Mouse (Mus musculus) CH12.LX (cell line): ENCODE measurements at regions not wholly inside any gene's neighbourhood (a gene's known extent, or its start where the extent isn't known, plus 50 kb on each side); places are given as distances from the start of the nearest gene placed in this dataset.
"Not testable (repeated sequence)": the region's sequence is repeated elsewhere in the genome, so short reads cannot be mapped to it uniquely, and the experiment has no call there.

Experiments
- DNase-seq: peaks from one replicate; pipeline ENCODE4 v3.0.0-alpha.2; 2013; ENCODE audit errors: extremely low read depth
- H3K27ac ChIP-seq: 2 replicates; pipeline ENCODE4 v1.5.1; 2012; ENCODE audit warnings: low read depth, mild to moderate bottlenecking, control low read depth, moderate library complexity; ENCODE audit not compliant: insufficient read depth
- H3K27me3 ChIP-seq: replicated peaks from 2 replicates; pipeline ENCODE3; 2012; ENCODE audit warnings: inconsistent platforms
- H3K36me3 ChIP-seq, 2 experiments: replicated peaks in 1 of 2; 2 replicates each; pipeline versions ENCODE3 to v1.6.1; 2012; ENCODE audit warnings: inconsistent platforms in 1 of 2, low read length in 1 of 2, mild to moderate bottlenecking in 1 of 2, mixed read lengths in 1 of 2, moderate library complexity in 1 of 2; ENCODE audit not compliant: control insufficient read depth in 1 of 2, insufficient read depth in 1 of 2
- H3K4me1 ChIP-seq, 2 experiments: 2 replicates each; pipeline ENCODE4 v1.6.1; 2012; ENCODE audit warnings: inconsistent platforms in 1 of 2, moderate library complexity in 1 of 2; ENCODE audit not compliant: insufficient read depth in 2 of 2, control insufficient read depth in 1 of 2
- H3K4me2 ChIP-seq: 2 replicates; pipeline ENCODE4 v1.6.1; 2012; ENCODE audit warnings: low read depth, mild to moderate bottlenecking, control low read depth; ENCODE audit not compliant: poor library complexity, insufficient read depth, severe bottlenecking
- H3K4me3 ChIP-seq, 3 experiments: fragments of 150-350 bp in 1 of 3; sonication (generic) in 1 of 3; replicated peaks in 1 of 3; 2 replicates each; pipeline versions ENCODE3 to v1.5.1; 2011 to 2012; ENCODE audit warnings: low read depth in 2 of 3, low read length in 2 of 3, mild to moderate bottlenecking in 2 of 3, moderate library complexity in 2 of 3, control low read depth in 1 of 3, improper control_type of control experiment in 1 of 3, inconsistent platforms in 1 of 3, mixed read lengths in 1 of 3; ENCODE audit not compliant: poor library complexity in 1 of 3
- H3K79me2 ChIP-seq: replicated peaks from 2 replicates; pipeline ENCODE4 v1.6.1; 2012; ENCODE audit warnings: mild to moderate bottlenecking, moderate library complexity; ENCODE audit not compliant: control insufficient read depth, poor library complexity, insufficient read depth, severe bottlenecking; ENCODE audit errors: extremely low read depth
- H3K9ac ChIP-seq: 2 replicates; pipeline ENCODE4 v1.6.1; 2012; ENCODE audit warnings: low read depth, mild to moderate bottlenecking, control low read depth, moderate library complexity; ENCODE audit not compliant: insufficient read depth
- H3K9me3 ChIP-seq: replicated peaks from 2 replicates; pipeline ENCODE3; 2012; ENCODE audit warnings: low read length, inconsistent platforms, mixed read lengths
- BHLHE40 ChIP-seq: IDR thresholded peaks from 2 replicates; pipeline ENCODE4 v1.6.1; 2011; ENCODE audit warnings: mild to moderate bottlenecking, low read depth, low read length, improper control_type of control experiment
- CHD1 ChIP-seq: IDR thresholded peaks from 2 replicates; pipeline ENCODE4 v1.6.1; 2012; ENCODE audit warnings: low read depth, low read length, improper control_type of control experiment, inconsistent platforms
- CHD2 ChIP-seq: IDR thresholded peaks from 2 replicates; pipeline ENCODE4 v1.6.1; 2011; ENCODE audit warnings: low read length, improper control_type of control experiment
- E2F4 ChIP-seq: IDR thresholded peaks from 2 replicates; pipeline ENCODE4 v1.6.1; 2011; ENCODE audit warnings: low read depth, low read length, improper control_type of control experiment; ENCODE audit not compliant: insufficient replicate concordance
- ETS1 ChIP-seq: conservative IDR thresholded peaks from 2 replicates; pipeline ENCODE4 v1.6.1; 2012; ENCODE audit warnings: low read depth, mild to moderate bottlenecking, inconsistent platforms, low read length, improper control_type of control experiment, moderate library complexity
- GABPA ChIP-seq: IDR thresholded peaks from 2 replicates; pipeline ENCODE4 v1.6.1; 2012; ENCODE audit warnings: low read depth, low read length, improper control_type of control experiment, inconsistent platforms; ENCODE audit not compliant: insufficient replicate concordance
- HCFC1 ChIP-seq: IDR thresholded peaks from 2 replicates; pipeline ENCODE4 v1.6.1; 2012; ENCODE audit warnings: low read depth, mild to moderate bottlenecking, inconsistent platforms, low read length, improper control_type of control experiment
- IRF4 ChIP-seq: IDR thresholded peaks from 2 replicates; pipeline ENCODE4 v1.6.1; 2014; ENCODE audit warnings: low read depth, mild to moderate bottlenecking, inconsistent platforms, low read length, improper control_type of control experiment
- JUND ChIP-seq: conservative IDR thresholded peaks from 2 replicates; pipeline ENCODE4 v1.6.1; 2011; ENCODE audit warnings: low read depth, low read length, improper control_type of control experiment
- KAT2A ChIP-seq: IDR thresholded peaks from 2 replicates; pipeline ENCODE4 v1.6.1; 2012; ENCODE audit warnings: low read length, improper control_type of control experiment, inconsistent platforms; ENCODE audit not compliant: insufficient replicate concordance
- MXI1 ChIP-seq: IDR thresholded peaks from 2 replicates; pipeline ENCODE4 v1.6.1; 2011; ENCODE audit warnings: mild to moderate bottlenecking, low read depth, low read length, improper control_type of control experiment
- NELFE ChIP-seq: IDR thresholded peaks from 2 replicates; pipeline ENCODE4 v1.6.1; 2011; ENCODE audit warnings: low read depth, low read length, improper control_type of control experiment
- PAX5 ChIP-seq: IDR thresholded peaks from 2 replicates; pipeline ENCODE4 v1.6.1; 2012; ENCODE audit warnings: low read length, inconsistent platforms, mixed read lengths
- POLR2AphosphoS2 ChIP-seq: IDR thresholded peaks from 2 replicates; pipeline ENCODE4 v1.6.1; 2011; ENCODE audit warnings: low read depth, low read length, improper control_type of control experiment
- RCOR1 ChIP-seq: conservative IDR thresholded peaks from 2 replicates; pipeline ENCODE4 v1.6.1; 2012; ENCODE audit warnings: low read depth, mild to moderate bottlenecking, inconsistent platforms, low read length, improper control_type of control experiment
- USF1 ChIP-seq: IDR thresholded peaks from 2 replicates; pipeline ENCODE4 v1.6.1; 2014; ENCODE audit warnings: low read depth, mild to moderate bottlenecking, inconsistent platforms, low read length, improper control_type of control experiment
- ZMIZ1 ChIP-seq: IDR thresholded peaks from 2 replicates; pipeline ENCODE4 v1.6.1; 2012; ENCODE audit warnings: low read depth, mild to moderate bottlenecking, inconsistent platforms, low read length, improper control_type of control experiment
- dilution Hi-C: fragments of 300-500 bp; cut with MboI; formaldehyde crosslinking; loops from 2 replicates; pipeline ENCODE4 v1.14.3; 2020; ENCODE audit warnings: low sequenced_read_pairs; ENCODE audit not compliant: extremely low pct_unique_long_range_greater_than_20kb, extremely low pct_ligation_motif_present
- in situ Hi-C: fragments of 300-500 bp; cut with MboI; formaldehyde crosslinking; loops from 3 replicates; pipeline ENCODE4 v1.14.3; 2019; ENCODE audit warnings: low sequenced_read_pairs, low pct_ligation_motif_present, low pct_unique_long_range_greater_than_20kb, mixed read lengths

DNA sequence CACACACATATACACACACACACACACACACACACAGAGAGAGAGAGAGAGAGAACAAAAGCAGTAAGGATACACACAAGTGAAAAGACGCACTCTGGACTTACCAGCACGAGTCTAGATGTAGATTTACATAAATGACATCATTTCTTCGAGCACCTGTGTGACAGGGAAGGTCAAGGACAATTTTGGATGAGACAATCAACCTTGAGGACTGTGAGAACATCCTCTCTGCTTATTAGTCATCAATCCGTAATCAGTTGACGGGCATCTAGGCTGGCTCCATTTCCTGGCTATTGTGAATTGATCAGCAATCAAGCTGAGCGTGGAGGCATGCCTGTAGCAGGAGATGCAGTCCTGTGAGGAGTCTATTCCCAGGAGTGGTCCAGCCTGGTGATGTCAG lies 293.7 kb downstream of the Gadd45g start (continued):
- no peak for TF ChIP-seq CHD1
- peak; percentile 89 for TF ChIP-seq ETS1

DNA sequence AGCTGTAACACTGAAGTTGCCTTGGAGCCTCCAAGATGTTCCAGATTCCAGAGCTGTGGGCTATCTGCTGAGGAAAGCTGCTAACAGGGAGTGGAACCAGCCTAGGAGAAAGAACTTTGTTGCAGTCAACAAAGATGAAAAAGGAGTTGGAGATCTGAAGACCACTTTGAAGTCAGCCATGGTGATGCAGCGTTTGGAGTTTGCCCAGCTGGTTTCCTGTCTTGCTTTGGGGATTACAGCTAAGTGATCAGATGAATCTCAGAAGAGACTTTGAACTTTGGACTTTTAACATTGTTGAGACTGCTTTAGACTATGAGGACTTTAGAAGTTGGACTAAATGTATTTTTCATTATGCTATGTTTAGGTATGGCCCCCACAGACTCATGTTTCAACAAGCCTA lies 297.6 kb downstream of the Gadd45g start:
- H3K36me3 ChIP-seq, H3K4me3 ChIP-seq, H3K4me2 ChIP-seq, dilution Hi-C loops, DNase-seq, H3K79me2 ChIP-seq, H3K9ac ChIP-seq, H3K9me3 ChIP-seq, H3K27ac ChIP-seq, in situ Hi-C loops, H3K27me3 ChIP-seq: not testable (repeated sequence)
- H3K4me1 ChIP-seq, result peaks cover 9 to 19% of the 10 kb centered on the region in 2 experiments

DNA sequence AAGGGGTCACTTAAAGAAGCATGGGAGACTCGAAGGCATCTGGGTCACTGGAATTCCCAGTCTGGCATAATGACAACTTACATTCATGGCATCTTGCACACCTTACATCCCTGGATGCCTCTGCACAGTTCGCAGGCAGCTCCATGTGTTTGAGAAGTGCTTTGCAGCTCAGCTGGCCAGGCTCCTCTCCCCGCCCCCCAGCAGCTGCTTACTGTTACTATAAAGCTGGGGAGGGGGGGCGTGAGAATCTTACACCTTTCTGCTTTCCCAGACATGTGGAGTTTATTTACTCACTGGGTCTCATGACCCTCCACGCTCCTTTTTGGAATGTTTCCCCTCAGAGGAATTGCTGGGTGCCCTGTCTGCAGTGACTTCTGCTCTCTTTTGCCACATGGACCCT lies 299.4 kb downstream of the Gadd45g start:
- Histone ChIP-seq H3K4me2 (no peak overlapping the region), H3K9ac (no peak overlapping the region), H3K4me1 (peaks cover 0 to 3% of the 10 kb centered on the region in 2 experiments; a peak in 1 of 4 replicates), H3K9me3 (peaks cover 17% of the 10 kb centered on the region), H3K79me2 (no peaks in the 10 kb centered on the region), H3K27ac (no peak overlapping the region), H3K27me3 (no peaks in the 10 kb centered on the region), H3K36me3 (no peaks in the 10 kb centered on the region), H3K4me3 (no peak overlapping the region)
- TF ChIP-seq RCOR1 (no peak), CHD2 (no peak), ETS1 (no peak), USF1 (no peak), MXI1 (no peak), PAX5 (no peak), KAT2A (no peak), NELFE (no peak), ZMIZ1 (no peak), JUND (no peak), IRF4 (no peak), E2F4 (no peak), HCFC1 (no peak), POLR2AphosphoS2 (no peak), GABPA (no peak), BHLHE40 (no peak)
- dilution Hi-C loops (no loop called here), in situ Hi-C loops (no loop called here)
- no peak for DNase-seq
